Mouse (Mus musculus): ENCODE data around the gene Cd3g. TPM values are rescaled to one million over a fixed set of nuclear protein-coding genes. Genes with fewer than 3 reads are reported as not detected.
A peak's percentile ranks its signal among the peaks of the same experiment; 100 is the strongest.

The Cd3g gene
- polyA plus RNA-seq, 1 experiment from 2014 or later, result 0.58 TPM

DNA sequence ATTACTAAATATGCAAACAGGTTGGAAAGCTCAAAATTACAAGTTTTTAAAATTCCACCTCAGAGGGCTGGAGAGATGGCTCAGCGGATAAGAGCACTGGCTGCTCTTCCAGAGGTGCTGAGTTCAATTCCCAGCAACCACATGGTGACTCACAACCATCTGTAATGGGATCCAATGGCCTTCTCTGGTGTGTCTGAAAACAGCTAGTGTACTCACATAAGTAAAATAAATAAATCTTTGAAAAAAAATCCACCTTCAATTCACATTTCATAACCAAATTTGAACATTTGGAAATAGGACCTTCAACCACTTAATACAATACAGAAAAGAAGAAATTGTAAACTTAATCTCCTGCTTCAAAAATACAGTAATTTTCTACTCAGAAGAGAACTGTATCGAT is 60.6 kb downstream of the Cd3g start:
- H3K4me1 ChIP-seq (ENCODE audit: control insufficient read depth, low read depth, low read length), result peaks cover 9% of the 10 kb centered on the region
- H3K9ac ChIP-seq (ENCODE audit: low read depth, low read length), result peak overlapping the region; percentile 97
- no peaks in the 10 kb centered on the region for H3K27me3 ChIP-seq (ENCODE audit: control insufficient read depth, insufficient read depth, low read depth, low read length)
- ATAC-seq (ENCODE audit: low read depth), result no peak
- no peaks in the 10 kb centered on the region for H3K36me3 ChIP-seq (ENCODE audit: control insufficient read depth, insufficient read depth)
- H3K4me3 ChIP-seq (ENCODE audit: low read depth, low read length), result peak overlapping the region; percentile 98
- H3K9me3 ChIP-seq (replicated peaks; ENCODE audit: control insufficient read depth, low read length), result no peaks in the 10 kb centered on the region
- H3K4me2 ChIP-seq (ENCODE audit: low read depth, low read length), result peak overlapping the region; percentile 71
- peak overlapping the region; percentile 83 for H3K27ac ChIP-seq (ENCODE audit: low read length)
- 27% methylated on average over 2 of the region's 2 CpGs for WGBS (ENCODE audit: insufficient replicate concordance)

Other genes starting within 250 kb of the Cd3g start
- gene Phldb1, start 245.2 kb downstream of the Cd3g start, polyA plus RNA-seq (2015; fragmentation: Nextera tagmentation; extraction: Ambion mirVana), result 2.2 and 2.3 TPM in 2 replicates
- 92.8 and 95.6 TPM in 2 replicates for gene Arcn1, start 212.6 kb downstream of the Cd3g start, polyA plus RNA-seq (2015; fragmentation: Nextera tagmentation; extraction: Ambion mirVana)
- 20.6 and 21.0 TPM in 2 replicates for gene Ift46, start 212.5 kb downstream of the Cd3g start, polyA plus RNA-seq (2015; fragmentation: Nextera tagmentation; extraction: Ambion mirVana)
- 3.9 and 6.1 TPM in 2 replicates for gene Tmem25, start 181.1 kb downstream of the Cd3g start, polyA plus RNA-seq (2015; fragmentation: Nextera tagmentation; extraction: Ambion mirVana)
- 166 and 200 TPM in 2 replicates for gene Ttc36, start 177.4 kb downstream of the Cd3g start, polyA plus RNA-seq (2015; fragmentation: Nextera tagmentation; extraction: Ambion mirVana)
- 2.6 and 3.0 TPM in 2 replicates for gene Kmt2a, start 99.1 kb downstream of the Cd3g start, polyA plus RNA-seq (2015; fragmentation: Nextera tagmentation; extraction: Ambion mirVana)
- 467 and 488 TPM in 2 replicates for gene Atp5l, start 59.7 kb downstream of the Cd3g start, polyA plus RNA-seq (2015; fragmentation: Nextera tagmentation; extraction: Ambion mirVana)
- gene Ube4a, start 14.8 kb downstream of the Cd3g start, polyA plus RNA-seq (2015; fragmentation: Nextera tagmentation; extraction: Ambion mirVana), result 10.0 and 11.5 TPM in 2 replicates
- gene Cd3d, start 1.4 kb upstream of the Cd3g start, polyA plus RNA-seq (2015; fragmentation: Nextera tagmentation; extraction: Ambion mirVana), result 0.13 and 0.52 TPM in 2 replicates
- not detected in 2 replicates for gene Cd3e, start 29.2 kb upstream of the Cd3g start, polyA plus RNA-seq (2015; fragmentation: Nextera tagmentation; extraction: Ambion mirVana)
- 10.6 and 12.5 TPM in 2 replicates for gene Mpzl2, start 59.4 kb upstream of the Cd3g start, polyA plus RNA-seq (2015; fragmentation: Nextera tagmentation; extraction: Ambion mirVana)
- 0.90 and 1.1 TPM in 2 replicates for gene Mpzl3, start 74.8 kb upstream of the Cd3g start, polyA plus RNA-seq (2015; fragmentation: Nextera tagmentation; extraction: Ambion mirVana)
- gene Jaml, start 98.8 kb upstream of the Cd3g start, polyA plus RNA-seq (2015; fragmentation: Nextera tagmentation; extraction: Ambion mirVana), result 0.47 and 1.2 TPM in 2 replicates
- 0.20 TPM in 2 replicates for gene Scn2b, start 137.4 kb upstream of the Cd3g start, polyA plus RNA-seq (2015; fragmentation: Nextera tagmentation; extraction: Ambion mirVana)
- 0.15 and 0.37 TPM in 2 replicates for gene Scn4b, start 158.0 kb upstream of the Cd3g start, polyA plus RNA-seq (2015; fragmentation: Nextera tagmentation; extraction: Ambion mirVana)
- 0.05 and 0.09 TPM in 2 replicates for gene BC049352, start 201.6 kb upstream of the Cd3g start, polyA plus RNA-seq (2015; fragmentation: Nextera tagmentation; extraction: Ambion mirVana)
- 0.06 and 0.37 TPM in 2 replicates for gene Tmprss4, start 223.7 kb upstream of the Cd3g start, polyA plus RNA-seq (2015; fragmentation: Nextera tagmentation; extraction: Ambion mirVana)